Comparison of ENCODE assay signal across 19 mouse cellular contexts in the genomic region with DNA sequence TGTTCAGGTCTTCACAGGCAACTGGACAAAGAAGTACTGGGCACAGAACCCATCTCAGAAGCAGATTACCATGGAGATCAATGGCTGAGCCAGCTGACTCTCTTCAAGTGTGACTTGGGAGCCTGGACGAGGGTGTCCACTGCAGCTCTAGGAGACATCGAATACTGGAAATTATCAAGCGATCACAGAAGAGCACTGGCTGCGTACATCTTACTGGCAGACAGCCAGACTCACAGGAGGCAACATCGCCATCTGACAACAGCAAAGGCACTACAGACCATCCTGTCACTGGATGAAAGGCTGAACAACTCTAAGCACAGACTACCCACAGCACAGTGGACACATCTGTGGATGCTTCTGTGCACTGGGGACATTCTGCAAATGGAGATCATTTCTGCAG. TPM values are rescaled to one million over a fixed set of nuclear protein-coding genes. Genes with fewer than 3 reads are reported as not detected.
"Had no signal": no experiment of that assay in that cellular context is flagged by ENCODE, and none has a peak within 500 bp of the region (broad histone marks: within the 10 kb centered on the region; RNA-seq: fewer than 3 reads in every experiment).

No protein-coding gene starts in this region.

- ATAC-seq: midbrain, embryonic 13.5 days; midbrain, embryonic 16.5 days had no signal

- DNase-seq: kidney, adult 11 months; kidney, adult 8-10 months; kidney, postnatal 10 days; kidney, postnatal 36 days; layer of hippocampus, postnatal 36 days; lung, adult 18-20 months; lung, postnatal 10 days; lung, postnatal 36 days; right cerebral cortex, adult 18-20 months; right cerebral cortex, postnatal 14 days; right cerebral cortex, postnatal 4 days; spleen, adult 18-20 months; thymus, adult 18-20 months; thymus, postnatal 4 days had no signal

RNA-seq across cellular contexts. Expression of gene Hp, which starts 13.2 kb away (rescaled TPM):
- total RNA-seq: layer of hippocampus, postnatal 36 days; left cerebral cortex, adult 2 months; left cerebral cortex, postnatal 10 days; left cerebral cortex, postnatal 36 days had no signal
